Mouse (Mus musculus) embryonic fibroblast, embryonic 13.5 days (primary cell): ENCODE results near the gene Cdt1. TPM values are rescaled to one million over a fixed set of nuclear protein-coding genes. Genes with fewer than 3 reads are reported as not detected.
A peak's percentile ranks its signal among the peaks of the same experiment; 100 is the strongest.

Experiments used
- H3K27ac ChIP-seq: 2 replicates; pipeline ENCODE4 v1.5.1; 2012; ENCODE audit warnings: low read length, control low read depth, inconsistent platforms; ENCODE audit not compliant: insufficient read depth
- H3K4me1 ChIP-seq: 2 replicates; pipeline ENCODE4 v1.6.1; 2011; ENCODE audit warnings: low read length; ENCODE audit not compliant: control insufficient read depth, insufficient read depth
- H3K4me3 ChIP-seq: 2 replicates; pipeline ENCODE4 v1.5.1; 2011; ENCODE audit warnings: mild to moderate bottlenecking, control low read depth, low read length; ENCODE audit not compliant: insufficient read depth
- CTCF ChIP-seq: IDR thresholded peaks from 2 replicates; pipeline ENCODE4 v1.5.1; 2011; ENCODE audit warnings: mild to moderate bottlenecking, control low read depth, low read length, moderate library complexity, borderline replicate concordance; ENCODE audit not compliant: insufficient read depth
- POLR2A ChIP-seq: IDR thresholded peaks from 2 replicates; pipeline ENCODE4 v1.6.1; 2011; ENCODE audit warnings: low read depth, mild to moderate bottlenecking, control low read depth, low read length, moderate library complexity
- polyA plus RNA-seq: library from polyadenylated mRNA; stranded (reverse); fragments of >200 nt; gene quantifications from 2 replicates; pipeline ENCODE4 v1.2.4, GENCODE M21; 2011; ENCODE audit warnings: low read depth; ENCODE audit not compliant: missing spikeins, insufficient read length

Gene Cdt1
- polyA plus RNA-seq, result 11.8 and 15.9 TPM in 2 replicates

DNA sequence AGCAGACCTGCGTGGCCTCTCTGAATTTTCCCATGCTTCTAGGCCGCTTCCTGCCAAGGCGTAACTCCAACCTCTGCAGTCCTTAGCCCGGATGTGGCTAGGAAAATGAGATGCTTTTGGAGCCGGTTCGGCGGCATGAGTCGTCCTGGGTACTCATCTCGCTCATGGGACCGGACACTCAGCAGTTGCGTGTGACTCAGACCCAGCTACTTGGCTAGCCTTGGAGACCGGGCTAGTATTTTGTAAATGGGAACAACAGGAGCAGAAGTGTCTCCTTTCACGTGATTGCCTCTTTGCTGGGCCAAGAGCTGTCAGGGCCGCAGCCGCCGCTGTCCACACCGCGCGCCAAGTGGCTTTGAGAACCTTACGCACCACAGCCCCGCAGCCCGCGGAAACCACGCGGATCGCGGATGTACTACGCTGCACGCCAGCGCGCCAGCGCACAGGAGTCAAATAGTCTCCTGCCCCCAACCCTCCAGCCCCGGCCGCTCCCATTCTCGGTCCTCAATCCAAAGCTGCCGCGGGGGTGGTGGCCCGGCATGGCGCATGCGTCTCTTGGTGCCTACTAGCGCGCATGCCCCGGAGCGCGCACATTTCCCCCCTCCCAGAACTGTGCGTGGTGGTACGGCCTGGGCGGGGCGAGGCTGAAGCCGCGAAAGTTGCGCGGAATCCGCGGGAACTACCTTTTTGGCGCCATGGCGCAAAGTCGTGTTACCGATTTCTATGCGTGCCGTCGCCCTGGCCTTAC is at the start of gene Cdt1:
Gene Cdt1 (plus strand): TSS at position 655 of the 748 bp plus-strand sequence.
- TF ChIP-seq CTCF (no peak), POLR2A (peak; percentile 72)
- Histone ChIP-seq H3K27ac (peak within 1 kb of the TSS; percentile 97), H3K4me3 (peak within 1 kb of the TSS; percentile 72), H3K4me1 (peaks cover 6% of the 10 kb centered on the region; the same call in 1 of the 2 replicates)

DNA sequence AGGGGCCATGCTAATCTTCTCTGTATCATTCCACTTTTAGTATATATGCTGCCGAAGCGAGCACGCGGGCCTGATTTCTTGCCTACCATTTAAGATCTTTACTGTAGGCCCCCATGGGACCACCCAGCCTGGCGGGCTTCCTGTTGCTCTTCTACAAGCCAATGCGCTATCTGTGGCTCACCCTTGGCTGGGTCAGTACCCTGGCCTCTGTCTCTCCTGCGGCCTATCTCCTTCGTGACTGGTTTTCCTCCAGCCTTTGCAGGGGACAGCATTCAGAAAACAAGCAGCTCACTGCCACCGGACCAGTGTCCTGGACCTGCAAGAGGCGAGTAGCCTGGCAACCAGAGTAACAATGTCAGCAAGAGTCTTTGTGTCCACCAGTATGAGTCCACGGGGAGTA is 47.2 kb upstream of the Cdt1 start:
- no peak for TF ChIP-seq CTCF
- no peak for TF ChIP-seq POLR2A
- Histone ChIP-seq H3K27ac (no peak overlapping the region), H3K4me3 (no peak overlapping the region), H3K4me1 (peaks cover 17% of the 10 kb centered on the region)

GRCm38 (mm10) chr8:122522796-122523651 is 44.8 kb upstream of the Cdt1 start:
- H3K4me1 ChIP-seq, result peaks cover 33% of the 10 kb centered on the region
- peak overlapping the region; percentile 90 for H3K27ac ChIP-seq
- TF ChIP-seq POLR2A (peak; percentile 45), CTCF (no peak)
- H3K4me3 ChIP-seq, result no peak overlapping the region

GRCm38 (mm10) chr8:122523652-122524360 is 44.0 kb upstream of the Cdt1 start:
- peaks cover 33% of the 10 kb centered on the region for H3K4me1 ChIP-seq
- H3K4me3 ChIP-seq, result no peak overlapping the region
- TF ChIP-seq POLR2A (0 out of 2 replicates have a peak, but pooled peaks have one; percentile 22), CTCF (no peak)
- peak overlapping the region; percentile 90 for H3K27ac ChIP-seq

DNA sequence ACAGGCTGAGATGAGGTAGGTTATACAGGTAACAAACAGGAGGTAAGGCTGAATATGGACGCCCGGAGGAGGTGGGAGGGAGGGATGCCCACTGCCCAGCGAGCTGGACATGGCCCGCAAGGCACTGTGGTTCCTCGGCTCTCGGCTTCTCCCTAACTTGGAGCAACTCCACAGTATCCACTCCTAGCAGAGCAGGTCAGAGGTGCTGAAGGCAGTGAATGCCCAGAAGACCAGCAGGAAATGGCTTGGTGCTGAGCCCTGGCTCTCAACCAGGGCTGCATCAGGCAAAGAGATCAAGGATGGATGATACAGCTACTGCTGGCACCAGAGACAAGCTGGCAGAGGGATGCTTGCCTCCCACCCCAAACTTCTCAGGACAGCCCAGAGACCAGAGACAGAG is 43.3 kb upstream of the Cdt1 start:
- peak overlapping the region; percentile 90 for H3K27ac ChIP-seq
- no peak for TF ChIP-seq CTCF
- no peak for TF ChIP-seq POLR2A
- no peak overlapping the region for H3K4me3 ChIP-seq
- peaks cover 33% of the 10 kb centered on the region for H3K4me1 ChIP-seq

DNA sequence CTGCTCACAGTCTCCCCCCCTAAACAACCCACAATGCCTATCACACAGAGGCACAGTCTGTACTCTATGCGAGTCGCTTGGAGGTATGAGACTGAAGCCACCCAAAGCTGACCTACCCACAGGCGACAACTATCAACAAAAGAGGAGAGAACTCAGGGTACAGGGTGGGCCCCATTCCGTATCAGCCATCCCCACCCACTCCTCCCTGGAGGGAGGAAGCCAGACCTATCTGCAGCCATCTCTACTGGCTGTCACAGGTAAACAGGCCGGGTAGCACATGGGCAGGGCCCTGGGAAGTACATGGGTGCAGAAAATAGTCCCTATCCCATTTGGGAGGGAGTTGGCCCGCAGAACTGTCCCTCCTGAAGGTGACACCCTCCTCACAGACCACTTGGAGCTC is 42.8 kb upstream of the Cdt1 start:
- Histone ChIP-seq H3K4me3 (no peak overlapping the region), H3K4me1 (peaks cover 33% of the 10 kb centered on the region), H3K27ac (no peak overlapping the region)
- TF ChIP-seq CTCF (no peak), POLR2A (no peak)

- peaks cover 36% of the 10 kb centered on the region for H3K4me1 ChIP-seq
- no peak overlapping the region for H3K4me3 ChIP-seq
- 0 out of 2 replicates have a peak overlapping the region, but pooled peaks have one; percentile 12 for H3K27ac ChIP-seq
- TF ChIP-seq CTCF, result no peak
- TF ChIP-seq POLR2A, result no peak
Measured at GRCm38 (mm10) chr8:122526084-122526483, 41.7 kb upstream of the Cdt1 start.

- Histone ChIP-seq H3K4me1 (peaks cover 36% of the 10 kb centered on the region), H3K27ac (peak overlapping the region; percentile 12; the same call in 1 of the 2 replicates), H3K4me3 (no peak overlapping the region)
- TF ChIP-seq POLR2A, result no peak
- no peak for TF ChIP-seq CTCF
Measured at GRCm38 (mm10) chr8:122526526-122527170, 41.2 kb upstream of the Cdt1 start.

- no peak overlapping the region for H3K4me3 ChIP-seq
- H3K4me1 ChIP-seq, result peaks cover 36% of the 10 kb centered on the region
- H3K27ac ChIP-seq, result no peak overlapping the region
- TF ChIP-seq CTCF, result no peak
- no peak for TF ChIP-seq POLR2A
Measured at GRCm38 (mm10) chr8:122527937-122528336, 39.9 kb upstream of the Cdt1 start.
